Mouse (Mus musculus) lung, postnatal 0 days (tissue): ENCODE measurements around the gene Krt76.

ENCODE experiments used
- CTCF ChIP-seq: IDR thresholded peaks from 2 replicates; pipeline ENCODE4 v1.5.1; 2016; ENCODE audit warnings: antibody characterized with exemption, mild to moderate bottlenecking
- EP300 ChIP-seq: IDR thresholded peaks from 2 replicates; pipeline ENCODE4 v1.6.1; 2016; ENCODE audit warnings: antibody characterized with exemption, mild to moderate bottlenecking, control low read depth

GRCm38 (mm10) chr15:101859735-101860170 is 33.0 kb downstream of the Krt76 start:
- TF ChIP-seq CTCF = no peak
- TF ChIP-seq EP300 = no peak
